Mouse (Mus musculus) splenic B cell, adult 2 months (primary cell): ENCODE results near the gene Pcnp.
"Not testable (repeated sequence)": the region's sequence is repeated elsewhere in the genome, so short reads cannot be mapped to it uniquely, and the experiment has no call there.

Experiments
- DNase-seq: peaks from one replicate; pipeline ENCODE4 v3.0.0-alpha.2; 2011; ENCODE audit warnings: low read depth, low spot score
- H3K27me3 ChIP-seq: 2 replicates; pipeline ENCODE4 v1.6.1; 2012; ENCODE audit warnings: mild to moderate bottlenecking, low read length, moderate library complexity, mixed read lengths; ENCODE audit not compliant: control insufficient read depth, poor library complexity, insufficient read depth, severe bottlenecking
- H3K36me3 ChIP-seq: 2 replicates; pipeline ENCODE4 v1.6.1; 2012; ENCODE audit warnings: mild to moderate bottlenecking, low read length, moderate library complexity, mixed read lengths; ENCODE audit not compliant: control insufficient read depth, poor library complexity, insufficient read depth, severe bottlenecking

The Pcnp gene

DNA sequence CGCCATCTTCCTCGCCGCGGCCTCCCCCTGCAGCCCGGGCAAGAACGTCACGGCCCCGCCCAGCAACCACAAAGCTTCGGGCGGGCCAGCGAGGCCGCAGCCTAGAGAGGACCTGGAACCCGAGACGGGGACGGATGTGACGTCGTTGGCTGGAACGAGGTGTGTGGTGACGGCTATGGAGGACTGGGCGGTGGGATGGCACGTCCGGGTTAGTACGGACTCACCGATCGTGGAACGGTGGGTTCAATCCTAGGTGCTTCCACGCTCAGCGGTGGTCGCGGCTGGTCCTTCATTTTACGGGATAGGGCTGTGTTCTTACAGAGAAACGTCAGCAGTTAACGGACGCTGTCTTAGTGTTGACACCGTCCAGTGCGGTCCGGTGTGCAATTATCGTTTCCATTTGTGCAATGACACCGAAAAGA, at the start of gene Pcnp:
Gene Pcnp (minus strand): TSS at position 79 of the 422 bp plus-strand sequence.
- H3K27me3 ChIP-seq = no peaks in the 10 kb centered on the region
- H3K36me3 ChIP-seq = 0 out of 2 replicates have a peak, but pooled peaks cover 2% of the 10 kb centered on the region
- peak; percentile 98 for DNase-seq

GRCm38 (mm10) chr16:56076121-56076869, 46.8 kb upstream of the Pcnp start:
- Histone ChIP-seq H3K27me3 (no peaks in the 10 kb centered on the region), H3K36me3 (0 out of 2 replicates have a peak, but pooled peaks cover 1% of the 10 kb centered on the region)
- no peak for DNase-seq

- peak; percentile 90 for DNase-seq
- Histone ChIP-seq H3K36me3 (0 out of 2 replicates have a peak, but pooled peaks cover 1% of the 10 kb centered on the region), H3K27me3 (no peaks in the 10 kb centered on the region)
These were observed 45.9 kb upstream of the Pcnp start for GRCm38 (mm10) chr16:56075222-56076111.

GRCm38 (mm10) chr16:56074565-56074964, 45.0 kb upstream of the Pcnp start:
- H3K36me3 ChIP-seq = no peaks in the 10 kb centered on the region
- no peak for DNase-seq
- no peaks in the 10 kb centered on the region for H3K27me3 ChIP-seq

DNA sequence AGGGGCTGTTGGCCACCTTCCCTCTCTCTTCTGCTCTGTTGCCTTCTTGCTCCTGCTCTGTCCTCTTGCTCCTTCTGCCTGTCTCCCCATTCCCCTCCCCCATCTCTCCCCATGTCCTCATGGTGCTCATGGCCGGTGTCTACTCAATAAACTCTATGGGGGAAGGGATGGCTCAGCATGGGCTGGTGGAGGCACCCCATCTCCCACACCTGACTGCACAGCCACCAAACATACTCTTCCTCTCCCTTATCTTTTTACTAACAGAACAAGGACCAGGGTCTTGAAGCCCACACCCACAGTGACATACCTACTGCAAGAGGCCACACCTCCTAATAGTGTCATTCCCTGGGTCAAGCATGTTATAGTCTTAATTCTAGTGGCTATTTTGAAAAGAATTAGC, 44.6 kb upstream of the Pcnp start:
- Histone ChIP-seq H3K36me3 (no peaks in the 10 kb centered on the region), H3K27me3 (no peaks in the 10 kb centered on the region)
- no peak for DNase-seq

DNA sequence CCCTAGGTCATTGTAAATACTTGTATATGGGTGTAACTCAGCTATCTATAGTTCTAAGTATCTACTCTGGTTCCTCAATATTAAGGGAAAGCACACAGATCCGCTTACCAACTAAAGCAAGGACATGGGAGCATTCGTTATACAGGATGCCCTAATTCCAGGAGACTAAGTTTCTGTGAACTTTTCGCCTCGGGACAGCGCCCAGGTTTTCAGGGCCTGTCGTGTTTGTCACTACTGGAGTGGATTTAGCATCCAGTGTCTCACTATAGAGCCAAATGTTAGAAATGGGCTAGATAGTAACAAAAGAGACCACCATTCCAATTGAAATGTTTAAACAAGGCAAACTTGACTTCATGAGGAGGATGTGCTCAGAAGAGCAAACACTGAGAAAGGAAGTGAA, 43.6 kb upstream of the Pcnp start:
- not testable (repeated sequence) for H3K27me3 ChIP-seq

GRCm38 (mm10) chr16:56072533-56072932, 43.0 kb upstream of the Pcnp start:
- H3K36me3 ChIP-seq = no peaks in the 10 kb centered on the region
- no peak for DNase-seq
- no peaks in the 10 kb centered on the region for H3K27me3 ChIP-seq

More for the DNA sequence above, 43.6 kb upstream of the Pcnp start:
- not testable (repeated sequence) for DNase-seq, H3K36me3 ChIP-seq

GRCm38 (mm10) chr16:56071317-56072232, 42.0 kb upstream of the Pcnp start:
- DNase-seq = no peak
- Histone ChIP-seq H3K36me3 (no peaks in the 10 kb centered on the region), H3K27me3 (no peaks in the 10 kb centered on the region)

DNA sequence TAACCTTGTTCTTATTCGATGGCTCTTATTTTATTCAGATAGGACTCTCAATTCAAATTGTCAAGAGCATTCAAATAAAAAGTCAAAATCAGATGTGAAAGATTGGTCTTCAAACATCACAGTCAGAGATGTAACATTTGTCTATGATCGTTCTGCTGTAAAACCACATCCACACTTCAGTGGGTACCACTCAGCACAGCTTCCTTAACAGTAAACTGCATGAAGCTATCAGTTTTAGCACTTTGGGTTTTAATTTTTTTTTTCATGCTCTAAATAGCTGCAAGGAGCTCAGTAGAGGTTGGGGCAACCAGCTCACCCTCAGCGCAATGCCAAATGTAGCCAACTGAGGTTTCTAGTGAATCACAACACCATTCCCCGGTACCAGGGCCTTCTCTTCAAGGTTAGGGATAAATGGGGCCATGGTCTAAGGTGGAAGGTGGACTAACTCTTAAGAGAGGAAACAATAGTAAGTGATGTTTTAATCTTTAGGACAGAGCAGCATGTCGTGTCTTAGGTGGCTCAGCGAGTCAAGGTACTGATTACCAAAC, 39.1 kb upstream of the Pcnp start:
- no peaks in the 10 kb centered on the region for H3K27me3 ChIP-seq
- peak; percentile 76 for DNase-seq
- no peaks in the 10 kb centered on the region for H3K36me3 ChIP-seq

DNA sequence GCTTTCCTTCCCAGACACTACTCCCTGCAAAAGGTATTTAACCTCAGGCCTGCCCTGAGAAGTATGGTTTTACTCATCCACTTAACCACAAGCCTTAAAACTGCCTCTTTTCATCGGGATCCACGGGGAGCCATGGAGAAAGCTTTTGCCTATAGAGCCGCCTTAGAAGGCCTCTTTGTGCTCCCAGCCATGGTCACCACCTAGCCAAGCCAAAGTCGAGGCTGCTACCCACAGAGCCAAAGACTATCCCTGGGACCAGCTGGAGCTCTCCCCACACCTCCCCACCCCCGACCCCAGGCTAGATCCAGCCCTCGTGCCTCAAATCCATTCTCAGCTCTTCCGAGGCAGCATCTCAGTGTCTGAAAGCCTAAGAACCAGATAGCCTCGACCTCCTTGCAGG, 36.6 kb upstream of the Pcnp start:
- Histone ChIP-seq H3K27me3 (no peaks in the 10 kb centered on the region), H3K36me3 (no peaks in the 10 kb centered on the region)
- DNase-seq = no peak

DNA sequence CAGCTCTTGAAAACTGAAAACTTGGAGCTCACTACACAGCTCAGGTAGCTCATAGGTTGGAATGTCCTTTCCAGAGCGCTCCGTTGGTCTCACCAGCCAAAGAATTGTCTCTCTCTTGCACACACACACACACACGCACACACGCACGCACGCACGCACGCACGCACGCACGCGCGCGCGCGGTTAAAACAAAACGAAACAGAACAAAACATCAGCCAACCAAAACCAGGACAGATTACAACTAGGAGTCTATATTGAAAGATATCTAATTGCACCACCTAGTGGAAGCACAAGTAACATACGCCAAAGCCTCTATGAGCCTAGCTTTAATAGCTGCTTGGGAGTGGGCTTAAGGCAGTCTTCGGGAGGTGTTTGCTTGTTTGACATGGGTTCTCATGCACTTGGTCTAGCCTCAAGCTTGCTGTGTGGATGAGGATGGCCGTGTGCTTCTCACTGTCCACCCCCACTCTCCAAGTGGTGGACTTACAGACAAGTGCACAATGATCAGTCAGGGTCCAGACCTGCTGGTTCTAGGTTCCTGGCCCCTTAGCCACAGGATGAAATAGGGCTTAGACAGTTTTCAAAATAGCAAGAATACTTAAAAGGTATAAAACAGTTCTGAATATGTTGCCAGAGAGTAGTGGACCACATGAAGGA, 34.9 kb upstream of the Pcnp start:
- no peaks in the 10 kb centered on the region for H3K27me3 ChIP-seq
- H3K36me3 ChIP-seq = no peaks in the 10 kb centered on the region
- DNase-seq = peak; percentile 83

- no peaks in the 10 kb centered on the region for H3K27me3 ChIP-seq
- no peaks in the 10 kb centered on the region for H3K36me3 ChIP-seq
- no peak for DNase-seq
These were observed 33.4 kb upstream of the Pcnp start for GRCm38 (mm10) chr16:56062981-56063380.

- H3K36me3 ChIP-seq = no peaks in the 10 kb centered on the region
- no peaks in the 10 kb centered on the region for H3K27me3 ChIP-seq
- peak; percentile 87 for DNase-seq
These were observed 32.6 kb upstream of the Pcnp start for GRCm38 (mm10) chr16:56061995-56062594.
